Mouse (Mus musculus) retina, adult 2 months (tissue): Measurements from ENCODE around the gene Dgkh.

ENCODE experiments used
- DNase-seq: peaks from one replicate; pipeline ENCODE4 v3.0.0-alpha.2; 2012; ENCODE audit warnings: low read depth, low spot score

Dgkh gene

GRCm38 (mm10) chr14:78722031-78722430 lies 10.5 kb downstream of the Dgkh start:
- no peak for DNase-seq

GRCm38 (mm10) chr14:78716035-78716434 lies 16.5 kb downstream of the Dgkh start:
- DNase-seq: no peak

GRCm38 (mm10) chr14:78712565-78713148 lies 19.9 kb downstream of the Dgkh start:
- DNase-seq: no peak

- no peak for DNase-seq
Observed at GRCm38 (mm10) chr14:78710647-78711046, 21.9 kb downstream of the Dgkh start.

- no peak for DNase-seq
Observed at GRCm38 (mm10) chr14:78705616-78706015, 27.0 kb downstream of the Dgkh start.

- DNase-seq: no peak
Observed at GRCm38 (mm10) chr14:78703989-78704388, 28.6 kb downstream of the Dgkh start.

- no peak for DNase-seq
Observed at GRCm38 (mm10) chr14:78703361-78703760, 29.2 kb downstream of the Dgkh start.

GRCm38 (mm10) chr14:78702048-78702447 lies 30.5 kb downstream of the Dgkh start:
- DNase-seq: no peak

- DNase-seq: no peak
Observed at GRCm38 (mm10) chr14:78701501-78701900, 31.1 kb downstream of the Dgkh start.

- no peak for DNase-seq
Observed at GRCm38 (mm10) chr14:78701087-78701486, 31.5 kb downstream of the Dgkh start.

GRCm38 (mm10) chr14:78699634-78700033 lies 32.9 kb downstream of the Dgkh start:
- DNase-seq: no peak

- DNase-seq: no peak
Observed at GRCm38 (mm10) chr14:78699196-78699595, 33.4 kb downstream of the Dgkh start.

GRCm38 (mm10) chr14:78694121-78694520 lies 38.5 kb downstream of the Dgkh start:
- DNase-seq: no peak

- DNase-seq: no peak
Observed at GRCm38 (mm10) chr14:78692602-78693001, 40.0 kb downstream of the Dgkh start.

- DNase-seq: no peak
Observed at GRCm38 (mm10) chr14:78691926-78692487, 40.6 kb downstream of the Dgkh start.

- no peak for DNase-seq
Observed at GRCm38 (mm10) chr14:78690883-78691282, 41.7 kb downstream of the Dgkh start.

GRCm38 (mm10) chr14:78690387-78690786 lies 42.2 kb downstream of the Dgkh start:
- DNase-seq: no peak

GRCm38 (mm10) chr14:78689950-78690349 lies 42.6 kb downstream of the Dgkh start:
- no peak for DNase-seq

GRCm38 (mm10) chr14:78687716-78688115 lies 44.9 kb downstream of the Dgkh start:
- no peak for DNase-seq

- no peak for DNase-seq
Observed at GRCm38 (mm10) chr14:78686701-78687100, 45.9 kb downstream of the Dgkh start.

- DNase-seq: no peak
Observed at GRCm38 (mm10) chr14:78684171-78684570, 48.4 kb downstream of the Dgkh start.

GRCm38 (mm10) chr14:78678981-78679380 lies 53.6 kb downstream of the Dgkh start:
- no peak for DNase-seq

- no peak for DNase-seq
Observed at GRCm38 (mm10) chr14:78677852-78678588, 54.6 kb downstream of the Dgkh start.
